In the genomic region with DNA sequence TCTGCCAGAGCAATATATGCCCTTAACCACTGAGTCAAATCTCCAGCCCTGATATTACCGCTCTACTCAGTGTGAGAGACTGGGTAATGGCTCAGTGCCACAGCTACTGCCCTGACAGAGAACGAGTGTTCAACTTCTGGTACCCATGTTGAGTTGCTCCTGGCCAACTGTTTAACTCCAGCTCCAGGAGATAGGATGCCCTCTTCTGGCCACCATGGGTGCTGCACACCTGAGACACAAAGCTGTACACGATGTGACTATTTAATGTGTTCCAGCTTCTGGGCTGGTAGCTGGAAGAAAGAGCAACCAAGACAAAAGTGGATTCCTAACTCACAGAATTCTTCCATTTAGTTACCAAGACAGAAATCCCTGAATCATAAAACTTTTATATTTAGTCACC, we compare ENCODE assay signal across 9 mouse cellular contexts. TPM values are rescaled to one million over a fixed set of nuclear protein-coding genes. Genes with fewer than 3 reads are reported as not detected.
A peak's percentile ranks its signal among the peaks of the same experiment; 100 is the strongest.
DNase-seq lines count a peak whose midpoint lies in the region; ATAC-seq and TF ChIP-seq lines count a peak whose summit lies in the region.
"Had no signal": no experiment of that assay in that cellular context is flagged by ENCODE, and none has a peak within 500 bp of the region (broad histone marks: within the 10 kb centered on the region; RNA-seq: fewer than 3 reads in every experiment).

No protein-coding gene starts in this region.

- TF ChIP-seq EP300 in CH12.LX (IDR thresholded peaks at IDR 0.05; ENCODE audit: low read length), result no peak

- no peak overlapping the region for H3K4me3 ChIP-seq in hindbrain, embryonic 11.5 days (ENCODE audit: low read depth, low read length)
- H3K4me3 ChIP-seq in hindbrain, embryonic 12.5 days, result no peak overlapping the region
- no peak overlapping the region for H3K4me3 ChIP-seq in CH12.LX (replicated peaks in 1 of 3; ENCODE audit: low read depth in 2 of 3, low read length in 2 of 3, poor library complexity in 1 of 3)
- no peak overlapping the region for H3K4me3 ChIP-seq in intestine, embryonic 16.5 days (ENCODE audit: low read length)
- H3K4me3 ChIP-seq: myocyte had no signal

- no peaks in the 10 kb centered on the region; the same call in 1 of the 2 replicates for H3K36me3 ChIP-seq in hindbrain, embryonic 11.5 days (ENCODE audit: control insufficient read depth, insufficient read depth, low read length)
- peaks cover 8% of the 10 kb centered on the region for H3K36me3 ChIP-seq in hindbrain, embryonic 12.5 days
- H3K36me3 ChIP-seq in CH12.LX (replicated peaks in 1 of 2; ENCODE audit: control insufficient read depth in 1 of 2, insufficient read depth in 1 of 2, low read length in 1 of 2), result peaks cover 5 to 17% of the 10 kb centered on the region in 2 experiments
- H3K36me3 ChIP-seq in intestine, embryonic 16.5 days (ENCODE audit: control insufficient read depth, insufficient read depth, low read length), result peaks cover under 1% of the 10 kb centered on the region; the same call in 1 of the 2 replicates

- dilution Hi-C loops in CH12.LX (cut with MboI; ENCODE audit: extremely low pct_ligation_motif_present, extremely low pct_unique_long_range_greater_than_20kb, low sequenced_read_pairs), result no loop called here

- 91% methylated on average over 3 of the region's 3 CpGs for WGBS in hindbrain, embryonic 11.5 days
- 84% methylated on average over 3 of the region's 3 CpGs for WGBS in hindbrain, embryonic 12.5 days
- 89% methylated on average over 3 of the region's 3 CpGs for whole genome bisulfite sequencing in intestine, embryonic 16.5 days

- no peak overlapping the region for H3K27ac ChIP-seq in hindbrain, embryonic 11.5 days (ENCODE audit: low read depth, low read length)
- H3K27ac ChIP-seq in hindbrain, embryonic 12.5 days, result no peak overlapping the region
- H3K27ac ChIP-seq in CH12.LX (ENCODE audit: insufficient read depth, low read depth), result no peak overlapping the region
- H3K27ac ChIP-seq in intestine, embryonic 16.5 days (ENCODE audit: low read length), result no peak overlapping the region

- H3K4me2 ChIP-seq in hindbrain, embryonic 11.5 days (replicated peaks; ENCODE audit: low read depth, low read length), result no peak overlapping the region
- no peak overlapping the region for H3K4me2 ChIP-seq in hindbrain, embryonic 12.5 days (replicated peaks)
- H3K4me2 ChIP-seq in CH12.LX (ENCODE audit: insufficient read depth, low read depth, poor library complexity, severe bottlenecking), result no peak overlapping the region
- H3K4me2 ChIP-seq in intestine, embryonic 16.5 days (ENCODE audit: low read depth, low read length), result no peak overlapping the region

- peak; percentile 68 to 69 for TF ChIP-seq CTCF in CH12.LX (conservative IDR thresholded peaks at IDR 0.05 in 1 of 2, IDR thresholded peaks at IDR 0.05 in 1 of 2; ENCODE audit: low read depth in 2 of 2, low read length in 2 of 2)

- TF ChIP-seq RAD21 in CH12.LX (IDR thresholded peaks at IDR 0.05; ENCODE audit: low read depth, low read length), result peak; percentile 48

- TF ChIP-seq POLR2A in CH12.LX (IDR thresholded peaks at IDR 0.05; ENCODE audit: low read depth, low read length), result no peak

- DNase-seq in hindbrain, embryonic 11.5 days (ENCODE audit: low spot score), result peak; percentile 24
- DNase-seq in CH12.LX (ENCODE audit: extremely low read depth) (peak; percentile 65), MN1 (ENCODE audit: low spot score) (no peak)
- peak; percentile 23 for DNase-seq in embryo, embryonic 10.5 days (ENCODE audit: low spot score)
- no peak for DNase-seq in right cerebral cortex, adult 18-20 months

- H3K27me3 ChIP-seq in hindbrain, embryonic 11.5 days (ENCODE audit: control insufficient read depth, insufficient read depth, low read length), result no peaks in the 10 kb centered on the region
- H3K27me3 ChIP-seq in hindbrain, embryonic 12.5 days, result no peaks in the 10 kb centered on the region
- no peaks in the 10 kb centered on the region for H3K27me3 ChIP-seq in CH12.LX (replicated peaks)
- H3K27me3 ChIP-seq in intestine, embryonic 16.5 days (replicated peaks; ENCODE audit: control insufficient read depth, insufficient read depth, low read length), result no peaks in the 10 kb centered on the region

- no peaks in the 10 kb centered on the region for H3K9me3 ChIP-seq in hindbrain, embryonic 11.5 days (ENCODE audit: control insufficient read depth, low read length)
- no peaks in the 10 kb centered on the region for H3K9me3 ChIP-seq in hindbrain, embryonic 12.5 days (replicated peaks)
- no peaks in the 10 kb centered on the region for H3K9me3 ChIP-seq in CH12.LX (replicated peaks; ENCODE audit: low read length)
- H3K9me3 ChIP-seq in intestine, embryonic 16.5 days (ENCODE audit: control insufficient read depth, low read length), result no peaks in the 10 kb centered on the region

- no peak for ATAC-seq in hindbrain, embryonic 11.5 days (ENCODE audit: low FRiP score)
- ATAC-seq in hindbrain, embryonic 12.5 days (ENCODE audit: low FRiP score), result no peak
- ATAC-seq in neutrophil, adult 5-6 weeks (ENCODE audit: extremely low read depth, insufficient number of reproducible peaks, low FRiP score, poor library complexity, severe bottlenecking), result peak; percentile 65
- no peak for ATAC-seq in intestine, embryonic 16.5 days

- no peak overlapping the region for H3K9ac ChIP-seq in hindbrain, embryonic 11.5 days (ENCODE audit: low read depth, low read length)
- no peak overlapping the region for H3K9ac ChIP-seq in hindbrain, embryonic 12.5 days
- H3K9ac ChIP-seq in CH12.LX (ENCODE audit: insufficient read depth, low read depth), result no peak overlapping the region
- H3K9ac ChIP-seq in intestine, embryonic 16.5 days (ENCODE audit: low read depth, low read length), result no peak overlapping the region

- H3K4me1 ChIP-seq in hindbrain, embryonic 11.5 days (replicated peaks; ENCODE audit: control insufficient read depth, insufficient read depth, low read length), result no peaks in the 10 kb centered on the region
- H3K4me1 ChIP-seq in hindbrain, embryonic 12.5 days, result peaks cover 10% of the 10 kb centered on the region; the same call in 1 of the 2 replicates
- H3K4me1 ChIP-seq in CH12.LX (ENCODE audit: control insufficient read depth in 1 of 2, insufficient read depth in 2 of 2), result peaks cover 2 to 34% of the 10 kb centered on the region in 2 experiments; a peak in 2 of 4 replicates
- no peaks in the 10 kb centered on the region for H3K4me1 ChIP-seq in intestine, embryonic 16.5 days (ENCODE audit: control insufficient read depth, insufficient read depth, low read length)

- peaks cover 2% of the 10 kb centered on the region; the same call in 1 of the 2 replicates for H3K79me2 ChIP-seq in CH12.LX (replicated peaks; ENCODE audit: control insufficient read depth, extremely low read depth, insufficient read depth, poor library complexity, severe bottlenecking)

- in situ Hi-C loops in CH12.LX (cut with MboI; ENCODE audit: low pct_ligation_motif_present, low pct_unique_long_range_greater_than_20kb, low sequenced_read_pairs), result no loop called here

TF ChIP-seq in CH12.LX, 34 proteins besides CTCF, POLR2A, EP300 and RAD21:
- TF ChIP-seq SMC3 (IDR thresholded peaks at IDR 0.05; ENCODE audit: low read depth, low read length) (peak; percentile 61), RCOR1 (conservative IDR thresholded peaks at IDR 0.05; ENCODE audit: low read depth, low read length) (no peak)

RNA-seq across cellular contexts. Expression of a gene that starts 2.4 kb away (rescaled TPM):
- polyA plus RNA-seq in hindbrain, embryonic 11.5 days (2014; fragmentation: Nextera tagmentation; extraction: Ambion mirVana), result 30.9 and 36.5 TPM in 2 replicates
- polyA plus RNA-seq in hindbrain, embryonic 12.5 days (2016; fragmentation: Nextera tagmentation; extraction: Ambion mirVana), result 40.7 and 48.2 TPM in 2 replicates
- total RNA-seq in CH12.LX (2012; rRNA removed), result 20.7 and 25.3 TPM in 2 replicates
- total RNA-seq in CH12.LX (2014; rRNA removed), result 35.2 and 38.8 TPM in 2 replicates
- polyA plus RNA-seq in CH12.LX (2012; ENCODE audit: insufficient read length, low read depth), result 25.0 and 29.7 TPM in 2 replicates
- total RNA-seq in neutrophil, adult 5-6 weeks (2017), result 82.9 and 88.5 TPM in 2 replicates
- polyA plus RNA-seq in intestine, embryonic 16.5 days (2015; fragmentation: Nextera tagmentation; extraction: Ambion mirVana), result 27.6 and 30.6 TPM in 2 replicates

RNA-seq across cellular contexts. Expression of a gene that starts 4.7 kb away (rescaled TPM):
- polyA plus RNA-seq in hindbrain, embryonic 11.5 days (2014; fragmentation: Nextera tagmentation; extraction: Ambion mirVana), result 32.5 and 36.5 TPM in 2 replicates
- 37.8 and 38.4 TPM in 2 replicates for polyA plus RNA-seq in hindbrain, embryonic 12.5 days (2016; fragmentation: Nextera tagmentation; extraction: Ambion mirVana)
- 9.2 and 13.5 TPM in 2 replicates for total RNA-seq in CH12.LX (2012; rRNA removed)
- total RNA-seq in CH12.LX (2014; rRNA removed), result 8.7 and 8.9 TPM in 2 replicates
- 7.3 TPM in 2 replicates for polyA plus RNA-seq in CH12.LX (2012; ENCODE audit: insufficient read length, low read depth)
- 83.1 and 93.4 TPM in 2 replicates for total RNA-seq in neutrophil, adult 5-6 weeks (2017)
- 13.4 and 14.0 TPM in 2 replicates for polyA plus RNA-seq in intestine, embryonic 16.5 days (2015; fragmentation: Nextera tagmentation; extraction: Ambion mirVana)

RNA-seq across cellular contexts. Expression of a gene that starts 40.0 kb away (rescaled TPM):
- polyA plus RNA-seq in hindbrain, embryonic 11.5 days (2014; fragmentation: Nextera tagmentation; extraction: Ambion mirVana), result not detected in 2 replicates
- not detected in 2 replicates for polyA plus RNA-seq in hindbrain, embryonic 12.5 days (2016; fragmentation: Nextera tagmentation; extraction: Ambion mirVana)
- total RNA-seq in CH12.LX (2012; rRNA removed) (not detected in 2 replicates), CH12.LX (2014; rRNA removed) (not detected in 2 replicates)
- polyA plus RNA-seq in CH12.LX (2012; ENCODE audit: insufficient read length, low read depth), result not detected in 2 replicates
- not detected in 2 replicates for total RNA-seq in neutrophil, adult 5-6 weeks (2017)
- not detected in 2 replicates for polyA plus RNA-seq in intestine, embryonic 16.5 days (2015; fragmentation: Nextera tagmentation; extraction: Ambion mirVana)
- polyA plus RNA-seq: myocyte had no signal

RNA-seq across cellular contexts. Expression of a gene that starts 56.9 kb away (rescaled TPM):
- polyA plus RNA-seq in hindbrain, embryonic 11.5 days (2014; fragmentation: Nextera tagmentation; extraction: Ambion mirVana), result not detected in 2 replicates
- polyA plus RNA-seq in hindbrain, embryonic 12.5 days (2016; fragmentation: Nextera tagmentation; extraction: Ambion mirVana), result not detected in 2 replicates
- total RNA-seq in CH12.LX (2012; rRNA removed) (not detected in 2 replicates), CH12.LX (2014; rRNA removed) (not detected in 2 replicates)
- not detected in 2 replicates for polyA plus RNA-seq in CH12.LX (2012; ENCODE audit: insufficient read length, low read depth)
- total RNA-seq in neutrophil, adult 5-6 weeks (2017), result not detected in 2 replicates
- not detected in 2 replicates for polyA plus RNA-seq in intestine, embryonic 16.5 days (2015; fragmentation: Nextera tagmentation; extraction: Ambion mirVana)
- polyA plus RNA-seq: myocyte had no signal

RNA-seq across cellular contexts. Expression of a gene that starts 56.9 kb away (rescaled TPM):
- not detected in 2 replicates for polyA plus RNA-seq in hindbrain, embryonic 11.5 days (2014; fragmentation: Nextera tagmentation; extraction: Ambion mirVana)
- polyA plus RNA-seq in hindbrain, embryonic 12.5 days (2016; fragmentation: Nextera tagmentation; extraction: Ambion mirVana), result not detected in 2 replicates
- total RNA-seq in CH12.LX (2012; rRNA removed) (not detected in 2 replicates), CH12.LX (2014; rRNA removed) (not detected in 2 replicates)
- not detected in 2 replicates for polyA plus RNA-seq in CH12.LX (2012; ENCODE audit: insufficient read length, low read depth)
- total RNA-seq in neutrophil, adult 5-6 weeks (2017), result not detected in 2 replicates
- not detected in 2 replicates for polyA plus RNA-seq in intestine, embryonic 16.5 days (2015; fragmentation: Nextera tagmentation; extraction: Ambion mirVana)
- polyA plus RNA-seq: myocyte had no signal

Comparison
In these comparisons a context has a peak if more than half of its experiments do, and no peak if none do; other contexts are left out.
1. DNase-seq: peak in hindbrain, embryonic 11.5 days (single experiment), CH12.LX (single experiment) and embryo, embryonic 10.5 days (single experiment); none in MN1 (single experiment) and right cerebral cortex, adult 18-20 months (single experiment).